Mouse (Mus musculus): ENCODE data around the gene Traf3ip2. TPM values are rescaled to one million over a fixed set of nuclear protein-coding genes. Genes with fewer than 3 reads are reported as not detected.

The Traf3ip2 gene
- total RNA-seq, 2 experiments from 2014 or later = 0.61 to 0.82 TPM

DNA sequence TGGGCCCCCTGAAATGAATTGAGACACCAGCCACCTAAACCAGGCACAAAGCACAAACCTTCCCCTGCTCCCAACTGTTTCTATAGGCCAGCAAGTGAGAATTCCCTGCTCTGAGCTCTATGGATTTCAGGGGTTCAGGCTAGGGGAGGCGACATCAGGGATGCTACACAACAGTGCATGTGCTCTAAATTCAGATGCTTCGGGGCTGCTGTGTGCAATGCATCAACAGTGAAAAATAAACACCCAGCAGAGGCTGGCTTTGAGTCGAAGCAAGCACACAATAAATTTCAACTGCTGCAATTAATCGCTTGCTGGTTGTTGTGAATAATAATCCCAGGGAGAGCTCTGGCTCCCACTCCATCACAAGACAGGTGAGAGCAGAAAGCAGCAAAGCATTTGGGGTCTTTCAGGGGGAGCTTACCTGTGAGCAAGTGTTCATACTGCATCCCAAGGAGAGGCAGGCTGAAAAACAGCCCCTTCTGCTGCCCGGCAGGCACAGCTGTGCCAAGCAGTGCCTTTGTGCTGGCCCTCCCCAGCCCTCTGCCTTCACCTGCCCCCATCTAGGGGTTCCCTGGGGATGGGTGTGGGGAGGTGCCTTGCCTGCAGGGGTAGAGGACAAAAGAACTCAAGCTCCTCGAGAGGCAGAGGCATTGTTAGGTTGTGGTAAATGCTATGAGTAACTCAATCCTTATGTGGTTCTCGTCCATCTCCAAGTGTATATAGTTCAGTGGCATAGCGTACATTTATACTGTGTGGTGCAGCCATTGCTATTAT lies 24.6 kb upstream of the Traf3ip2 start:
- intact Hi-C loops (cut with DNase I) = no loop called here
- no peak overlapping the region for H3K4me3 ChIP-seq
- no peak for DNase-seq (ENCODE audit: extremely low spot score in 1 of 2, low spot score in 2 of 2)
- no peak for TF ChIP-seq CTCF (IDR thresholded peaks at IDR 0.05)
- H3K27ac ChIP-seq = no peak overlapping the region

DNA sequence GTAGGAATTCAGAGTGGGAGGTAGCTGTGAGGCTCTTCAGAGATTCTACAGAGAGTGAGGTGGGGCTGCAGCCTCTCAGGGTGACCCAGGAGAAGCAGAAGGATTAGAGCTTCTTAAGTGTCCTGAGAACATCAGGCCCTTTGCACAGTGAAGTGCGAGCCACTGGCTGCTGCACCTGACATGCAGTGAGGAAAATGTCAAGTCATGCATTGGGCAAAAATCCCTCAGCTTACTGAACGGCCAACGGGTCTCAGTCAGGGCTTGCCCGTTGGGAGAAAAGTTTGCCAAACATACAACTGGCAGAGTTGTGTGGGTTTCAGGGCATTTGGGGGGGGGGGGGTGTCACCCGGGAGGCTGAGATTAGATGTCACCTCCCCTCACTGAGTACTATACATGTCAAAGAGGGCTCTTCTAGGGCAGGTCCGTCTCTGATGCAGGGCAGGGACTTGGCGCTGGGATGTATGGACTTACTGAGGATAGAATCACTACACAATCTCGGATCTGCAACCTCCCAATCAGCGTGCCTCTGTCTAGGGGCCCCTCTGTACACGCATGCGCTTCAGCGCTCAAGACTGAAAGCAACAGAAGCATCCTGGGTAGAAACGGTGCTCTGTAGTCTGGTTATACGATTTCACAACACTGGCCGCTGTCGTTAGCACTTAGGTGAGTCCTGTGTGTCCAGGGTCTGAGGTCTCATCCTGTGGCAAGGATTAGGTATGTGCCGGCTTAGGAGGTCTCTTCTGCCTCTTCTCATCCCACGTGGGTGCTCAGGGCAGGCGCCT lies 22.8 kb upstream of the Traf3ip2 start:
- TF ChIP-seq CTCF (IDR thresholded peaks at IDR 0.05) = no peak
- no peak overlapping the region for H3K27ac ChIP-seq
- intact Hi-C loops (cut with DNase I) = no loop called here

DNA sequence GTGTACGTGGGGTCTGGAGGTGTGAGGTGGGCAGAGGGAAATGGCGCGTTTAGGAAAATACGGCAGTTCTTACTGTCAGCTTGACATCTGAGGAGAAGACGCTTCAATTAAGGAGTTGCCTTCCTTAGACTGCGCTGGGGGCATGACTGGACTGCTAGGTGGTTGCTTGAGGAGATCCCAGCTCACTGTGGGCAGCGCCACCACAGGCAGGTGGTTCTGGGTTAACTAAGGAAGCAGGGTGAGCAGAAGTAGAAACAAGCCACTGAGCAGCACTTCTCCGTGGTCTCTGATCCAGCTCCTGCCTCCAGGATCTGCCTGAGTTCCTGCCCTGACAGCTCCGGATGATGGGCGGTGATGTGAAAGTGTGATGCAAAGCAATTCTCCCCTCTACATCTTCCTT lies 22.1 kb upstream of the Traf3ip2 start:
- no peak overlapping the region for H3K4me3 ChIP-seq
- DNase-seq (ENCODE audit: extremely low spot score in 1 of 2, low spot score in 2 of 2) = no peak
- H3K27ac ChIP-seq = no peak overlapping the region
- intact Hi-C loops (cut with DNase I) = no loop called here
- TF ChIP-seq CTCF (IDR thresholded peaks at IDR 0.05) = no peak

More for the DNA sequence above, 22.8 kb upstream of the Traf3ip2 start:
- H3K4me3 ChIP-seq = no peak overlapping the region
- no peak for DNase-seq (ENCODE audit: extremely low spot score in 1 of 2, low spot score in 2 of 2)

- TF ChIP-seq CTCF (IDR thresholded peaks at IDR 0.05) = no peak
- no peak overlapping the region for H3K4me3 ChIP-seq
- H3K27ac ChIP-seq = no peak overlapping the region
- no peak for DNase-seq (ENCODE audit: extremely low spot score in 1 of 2, low spot score in 2 of 2)
- intact Hi-C loops (cut with DNase I) = no loop called here
Observed at GRCm38 (mm10) chr10:39592501-39592900, 20.2 kb upstream of the Traf3ip2 start.

- DNase-seq (ENCODE audit: extremely low spot score in 1 of 2, low spot score in 2 of 2) = no peak
- TF ChIP-seq CTCF (IDR thresholded peaks at IDR 0.05) = no peak
- Histone ChIP-seq H3K4me3 (no peak overlapping the region), H3K27ac (no peak overlapping the region)
- intact Hi-C loops (cut with DNase I) = no loop called here
Observed at GRCm38 (mm10) chr10:39594716-39595115, 18.0 kb upstream of the Traf3ip2 start.

DNA sequence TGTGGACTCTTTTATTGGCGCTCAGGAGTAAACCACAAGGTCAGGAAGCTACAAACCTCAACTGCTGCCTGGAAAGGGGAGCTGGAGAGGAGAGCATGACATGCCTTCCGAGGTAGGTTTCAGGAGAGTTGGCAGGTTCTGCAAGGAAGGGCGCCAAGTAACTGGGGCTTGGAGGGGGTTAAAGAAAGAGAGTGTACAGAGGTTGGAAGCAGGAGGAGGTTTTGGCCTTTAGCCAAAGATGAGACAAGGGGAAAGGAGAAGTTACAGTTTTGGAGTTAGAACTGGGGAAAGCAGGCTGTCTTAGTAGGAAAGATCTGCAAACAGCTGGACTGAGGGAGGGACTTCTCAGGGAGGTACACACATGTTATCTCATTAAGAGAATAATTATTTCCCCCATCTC lies 16.9 kb upstream of the Traf3ip2 start:
- no peak for TF ChIP-seq CTCF (IDR thresholded peaks at IDR 0.05)
- intact Hi-C loops (cut with DNase I) = no loop called here

DNA sequence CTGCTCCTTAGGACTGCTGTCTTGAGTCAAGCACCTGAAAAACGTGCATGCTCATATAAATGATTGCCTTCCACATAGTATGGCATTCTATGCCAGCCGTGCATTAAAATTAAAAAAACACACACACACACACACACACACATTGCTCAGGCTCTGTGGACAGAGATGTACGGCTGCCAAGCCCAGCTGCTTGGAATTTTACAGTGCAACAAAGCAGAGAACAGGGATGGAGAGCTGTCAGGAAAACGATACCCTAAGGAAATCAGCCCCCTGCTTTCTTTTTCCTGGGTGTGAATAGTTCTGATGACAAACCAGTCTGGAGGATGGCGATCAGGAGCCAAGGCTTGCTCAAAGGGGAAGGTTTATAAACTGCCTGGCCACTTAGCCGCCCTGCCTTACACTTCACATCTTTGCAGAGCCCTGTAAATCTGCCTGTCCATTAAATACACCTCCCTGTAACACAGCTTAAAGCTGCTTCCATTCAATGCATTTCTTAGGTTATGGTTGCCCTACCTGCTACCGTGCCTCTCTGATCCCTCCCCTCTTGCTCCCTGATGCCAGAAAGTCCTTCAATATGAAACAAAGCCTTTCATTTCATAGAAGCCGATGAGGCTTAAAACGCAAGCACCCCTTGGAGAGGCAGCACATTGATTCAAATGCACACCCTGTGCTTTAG lies 15.5 kb upstream of the Traf3ip2 start:
- DNase-seq (ENCODE audit: extremely low spot score in 1 of 2, low spot score in 2 of 2) = no peak
- TF ChIP-seq CTCF (IDR thresholded peaks at IDR 0.05) = no peak
- Histone ChIP-seq H3K4me3 (no peak overlapping the region), H3K27ac (no peak overlapping the region)
- intact Hi-C loops (cut with DNase I) = no loop called here

More for the DNA sequence above, 16.9 kb upstream of the Traf3ip2 start:
- H3K4me3 ChIP-seq = no peak overlapping the region
- H3K27ac ChIP-seq = no peak overlapping the region
- DNase-seq (ENCODE audit: extremely low spot score in 1 of 2, low spot score in 2 of 2) = no peak

DNA sequence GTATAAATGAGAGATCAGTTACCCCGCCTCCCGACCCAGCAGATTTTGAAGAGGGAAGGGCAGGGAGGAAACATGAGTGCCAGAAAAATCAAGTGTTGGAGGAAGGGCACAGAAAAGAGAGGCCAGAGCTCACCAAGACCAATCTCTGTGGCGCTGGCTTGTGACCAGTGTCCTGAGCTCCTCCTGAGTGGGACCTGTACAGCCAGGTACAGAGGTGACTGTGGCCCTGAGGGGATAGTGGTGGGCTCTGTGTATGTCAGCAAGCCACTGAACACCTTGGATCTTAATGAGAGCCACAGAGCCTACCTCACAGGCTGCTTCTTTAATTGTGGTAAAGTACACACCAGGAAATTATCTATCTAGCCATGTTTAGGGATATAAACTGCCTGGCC lies 14.9 kb upstream of the Traf3ip2 start:
- H3K27ac ChIP-seq = no peak overlapping the region

GRCm38 (mm10) chr10:39599601-39600000 lies 13.1 kb upstream of the Traf3ip2 start:
- no peak for TF ChIP-seq CTCF (IDR thresholded peaks at IDR 0.05)
- no peak for DNase-seq (ENCODE audit: extremely low spot score in 1 of 2, low spot score in 2 of 2)
- H3K27ac ChIP-seq = no peak overlapping the region
- intact Hi-C loops (cut with DNase I) = no loop called here
- no peak overlapping the region for H3K4me3 ChIP-seq

More for the DNA sequence above, 14.9 kb upstream of the Traf3ip2 start:
- intact Hi-C loops (cut with DNase I) = no loop called here
- no peak for TF ChIP-seq CTCF (IDR thresholded peaks at IDR 0.05)
- no peak for DNase-seq (ENCODE audit: extremely low spot score in 1 of 2, low spot score in 2 of 2)
- H3K4me3 ChIP-seq = no peak overlapping the region

DNA sequence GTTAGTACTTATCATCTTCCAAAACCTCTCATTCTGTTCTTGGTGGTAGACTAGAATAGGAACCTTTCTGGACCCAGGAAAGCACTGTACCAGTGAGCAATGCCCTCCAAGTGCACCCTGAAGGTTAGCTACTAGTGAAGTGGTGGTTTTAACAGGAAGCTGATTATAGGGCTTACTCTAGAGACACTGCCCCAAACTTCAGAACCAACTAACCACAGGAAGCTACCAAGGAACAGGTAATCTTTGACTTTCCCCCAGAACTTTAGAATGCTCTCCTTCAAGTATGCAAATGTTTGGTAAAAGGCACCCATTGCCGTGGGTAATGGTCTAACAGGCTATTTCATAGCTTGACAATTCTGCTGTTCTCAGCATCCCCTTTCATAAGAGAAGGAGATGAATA lies 12.6 kb upstream of the Traf3ip2 start:
- Histone ChIP-seq H3K27ac (no peak overlapping the region), H3K4me3 (no peak overlapping the region)
- no peak for TF ChIP-seq CTCF (IDR thresholded peaks at IDR 0.05)
- intact Hi-C loops (cut with DNase I) = no loop called here
- no peak for DNase-seq (ENCODE audit: extremely low spot score in 1 of 2, low spot score in 2 of 2)

DNA sequence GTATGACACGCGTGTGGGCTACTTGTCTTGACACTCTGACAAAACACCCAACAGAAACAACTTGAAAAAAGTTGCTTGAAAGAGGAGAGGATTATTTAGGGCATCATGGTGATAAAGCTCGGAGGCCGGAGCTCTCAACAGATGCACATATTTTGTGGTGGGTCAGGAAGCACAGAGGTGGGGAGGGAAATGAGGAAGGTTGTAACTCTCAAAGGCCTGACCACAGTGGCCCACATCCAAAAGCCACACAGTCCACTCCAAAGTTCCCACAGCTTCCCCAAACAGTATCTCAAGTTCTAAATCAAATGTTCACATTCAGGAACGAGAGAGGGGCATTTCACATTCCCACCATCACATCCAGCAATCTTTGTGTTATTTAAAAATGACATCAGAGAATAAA lies 11.7 kb upstream of the Traf3ip2 start:
- Histone ChIP-seq H3K27ac (no peak overlapping the region), H3K4me3 (no peak overlapping the region)
- no peak for TF ChIP-seq CTCF (IDR thresholded peaks at IDR 0.05)
- DNase-seq (ENCODE audit: extremely low spot score in 1 of 2, low spot score in 2 of 2) = no peak
- intact Hi-C loops (cut with DNase I) = no loop called here

GRCm38 (mm10) chr10:39606434-39606833 lies 6.3 kb upstream of the Traf3ip2 start:
- Histone ChIP-seq H3K4me3 (no peak overlapping the region), H3K27ac (no peak overlapping the region)
- intact Hi-C loops (cut with DNase I) = no loop called here
- no peak for TF ChIP-seq CTCF (IDR thresholded peaks at IDR 0.05)
- no peak for DNase-seq (ENCODE audit: extremely low spot score in 1 of 2, low spot score in 2 of 2)
